Mouse (Mus musculus) hindlimb bud, embryonic 11.5 days (tissue): Measurements from ENCODE around the gene Kdm3a.

Experiments
- DNase-seq: peaks from one replicate; pipeline ENCODE4 v3.0.0-alpha.2; 2012; ENCODE audit warnings: low read depth, low spot score; ENCODE audit errors: extremely low spot score

Kdm3a gene

GRCm38 (mm10) chr6:71632829-71633662 lies at the start of gene Kdm3a:
Gene Kdm3a (minus strand): TSS chr6:71632990.
- peak; percentile 93 for DNase-seq

GRCm38 (mm10) chr6:71678891-71679290 lies 46.1 kb upstream of the Kdm3a start:
- no peak for DNase-seq

GRCm38 (mm10) chr6:71673166-71673565 lies 40.4 kb upstream of the Kdm3a start:
- no peak for DNase-seq

- DNase-seq = no peak
These were observed 31.7 kb upstream of the Kdm3a start for GRCm38 (mm10) chr6:71664511-71664910.

- DNase-seq = no peak
These were observed 25.5 kb upstream of the Kdm3a start for GRCm38 (mm10) chr6:71658290-71658689.

GRCm38 (mm10) chr6:71655835-71656234 lies 23.0 kb upstream of the Kdm3a start:
- DNase-seq = no peak

GRCm38 (mm10) chr6:71651868-71652267 lies 19.1 kb upstream of the Kdm3a start:
- no peak for DNase-seq

- no peak for DNase-seq
These were observed 333 bp downstream of the Kdm3a start for GRCm38 (mm10) chr6:71632486-71632828.

GRCm38 (mm10) chr6:71631706-71632461 lies 906 bp downstream of the Kdm3a start:
- DNase-seq = no peak

- DNase-seq = no peak
These were observed 1.6 kb downstream of the Kdm3a start for GRCm38 (mm10) chr6:71631196-71631595.

GRCm38 (mm10) chr6:71627325-71627724 lies 5.5 kb downstream of the Kdm3a start:
- DNase-seq = no peak

GRCm38 (mm10) chr6:71625984-71626383 lies 6.8 kb downstream of the Kdm3a start:
- DNase-seq = no peak

GRCm38 (mm10) chr6:71624723-71625122 lies 8.1 kb downstream of the Kdm3a start:
- DNase-seq = peak; percentile 10

GRCm38 (mm10) chr6:71621981-71622380 lies 10.8 kb downstream of the Kdm3a start:
- DNase-seq = no peak

GRCm38 (mm10) chr6:71621551-71621950 lies 11.2 kb downstream of the Kdm3a start:
- no peak for DNase-seq

GRCm38 (mm10) chr6:71616959-71617358 lies 15.8 kb downstream of the Kdm3a start:
- no peak for DNase-seq

- DNase-seq = no peak
These were observed 19.6 kb downstream of the Kdm3a start for GRCm38 (mm10) chr6:71613225-71613624.

GRCm38 (mm10) chr6:71609968-71610367 lies 22.8 kb downstream of the Kdm3a start:
- DNase-seq = no peak

- no peak for DNase-seq
These were observed 23.8 kb downstream of the Kdm3a start for GRCm38 (mm10) chr6:71608994-71609393.

GRCm38 (mm10) chr6:71607756-71608155 lies 25.0 kb downstream of the Kdm3a start:
- no peak for DNase-seq

- no peak for DNase-seq
These were observed 42.6 kb downstream of the Kdm3a start for GRCm38 (mm10) chr6:71590154-71590553.

GRCm38 (mm10) chr6:71589401-71589800 lies 43.4 kb downstream of the Kdm3a start:
- no peak for DNase-seq
